Mouse (Mus musculus) thymus, adult 2 months (tissue): ENCODE data around the gene Ces3b. TPM values are rescaled to one million over a fixed set of nuclear protein-coding genes. Genes with fewer than 3 reads are reported as not detected.

Source experiments
- DNase-seq: peaks from one replicate; pipeline ENCODE4 v3.0.0; 2021
- H3K27ac ChIP-seq: fragments of 200-500 bp; 2 replicates; pipeline ENCODE4 v1.5.1; 2012; ENCODE audit warnings: low read length, control low read depth; ENCODE audit not compliant: control insufficient read depth, insufficient read depth
- H3K27me3 ChIP-seq: fragments of 200-500 bp; 2 replicates; pipeline ENCODE4 v1.6.1; 2012; ENCODE audit warnings: mild to moderate bottlenecking, low read length, moderate library complexity, mixed read lengths; ENCODE audit not compliant: control insufficient read depth, insufficient read depth
- H3K36me3 ChIP-seq: fragments of 200-500 bp; 2 replicates; pipeline ENCODE4 v1.6.1; 2012; ENCODE audit warnings: mild to moderate bottlenecking, low read length, moderate library complexity; ENCODE audit not compliant: control insufficient read depth, insufficient read depth
- H3K4me1 ChIP-seq: fragments of 200-500 bp; replicated peaks from 2 replicates; pipeline ENCODE4 v1.6.1; 2012; ENCODE audit warnings: low read length; ENCODE audit not compliant: control insufficient read depth, insufficient read depth
- H3K4me3 ChIP-seq: fragments of 200-500 bp; 2 replicates; pipeline ENCODE4 v1.5.1; 2012; ENCODE audit warnings: mild to moderate bottlenecking, low read length, control low read depth, moderate library complexity; ENCODE audit not compliant: control insufficient read depth, insufficient read depth
- POLR2A ChIP-seq: fragments of 200-500 bp; IDR thresholded peaks from 2 replicates; pipeline ENCODE4 v1.6.1; 2012; ENCODE audit warnings: mild to moderate bottlenecking, low read length, control low read depth, moderate library complexity; ENCODE audit not compliant: control insufficient read depth, poor library complexity, insufficient read depth; ENCODE audit errors: extremely low read depth
- WGBS: fragments of 180-500 bp; shearing (Covaris S2); methylation state at CpG from one replicate; pipeline ENCODE4 v1.1.7; 2018; 5-methylcytosine and 5-hydroxymethylcytosine counted together
- polyA plus RNA-seq: library from polyadenylated mRNA; depleted of rRNA; stranded (reverse); fragments of >200 nt; gene quantifications from 2 replicates; pipeline ENCODE4 v1.2.3, GENCODE M21; 2012; rRNA removed

Ces3b gene
- polyA plus RNA-seq, 1 experiment = 0.07 TPM

DNA sequence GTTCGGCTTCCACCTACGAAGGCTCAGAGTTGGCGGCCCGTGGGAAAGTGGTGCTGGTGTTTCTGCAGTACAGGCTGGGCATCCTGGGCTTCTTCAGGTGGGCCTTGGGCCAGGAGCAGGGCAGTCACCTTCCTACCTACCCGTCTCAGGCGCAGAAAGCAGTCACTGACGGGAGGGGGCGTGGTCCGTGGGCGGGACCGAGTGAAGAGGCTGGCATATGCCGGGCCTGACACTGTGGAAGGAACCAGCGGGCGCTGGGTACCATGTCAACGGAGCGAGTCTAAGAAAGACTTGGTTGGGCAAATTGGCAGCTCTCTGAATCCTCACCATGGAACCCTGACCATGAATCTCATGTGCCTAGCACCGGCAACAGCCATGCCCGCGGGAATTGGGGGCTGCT, 58.8 kb downstream of the Ces3b start:
- Histone ChIP-seq H3K4me1 (no peaks in the 10 kb centered on the region; the same call in 1 of the 2 replicates), H3K27me3 (no peaks in the 10 kb centered on the region), H3K27ac (no peak overlapping the region), H3K4me3 (no peak overlapping the region), H3K36me3 (no peaks in the 10 kb centered on the region)
- 36% methylated on average over 19 of the region's 19 CpGs for WGBS
- no peak for TF ChIP-seq POLR2A
- DNase-seq = no peak

Other genes with a start within 250 kb of the Ces3b start
- 3.7 and 4.1 TPM in 2 replicates for gene Ces2c, start 236.7 kb upstream of the Ces3b start, polyA plus RNA-seq
- gene Ces2e, start 157.5 kb upstream of the Ces3b start, polyA plus RNA-seq = 1.6 and 2.3 TPM in 2 replicates
- 3.2 and 4.9 TPM in 2 replicates for gene Ces2f, start 136.4 kb upstream of the Ces3b start, polyA plus RNA-seq
- 7.6 and 7.8 TPM in 2 replicates for gene Ces2g, start 122.0 kb upstream of the Ces3b start, polyA plus RNA-seq
- not detected in 2 replicates for gene Ces2h, start 82.9 kb upstream of the Ces3b start, polyA plus RNA-seq
- gene Ces3a, start 35.2 kb upstream of the Ces3b start, polyA plus RNA-seq = 0.13 and 1.2 TPM in 2 replicates
- gene Ces4a, start 48.0 kb downstream of the Ces3b start, polyA plus RNA-seq = 0.05 TPM in 1 of 2 replicates, not detected in the other
- gene Cbfb, start 86.9 kb downstream of the Ces3b start, polyA plus RNA-seq = 26.7 and 34.4 TPM in 2 replicates
- gene D230025D16Rik, start 141.4 kb downstream of the Ces3b start, polyA plus RNA-seq = 24.6 and 26.4 TPM in 2 replicates
- gene B3gnt9, start 171.4 kb downstream of the Ces3b start, polyA plus RNA-seq = 11.6 and 13.1 TPM in 2 replicates
- 40.1 and 40.4 TPM in 2 replicates for gene Tradd, start 180.9 kb downstream of the Ces3b start, polyA plus RNA-seq
- 27.8 and 30.4 TPM in 2 replicates for gene Fbxl8, start 180.9 kb downstream of the Ces3b start, polyA plus RNA-seq
- gene Hsf4, start 186.0 kb downstream of the Ces3b start, polyA plus RNA-seq = 2.9 and 3.3 TPM in 2 replicates
- gene Nol3, start 192.4 kb downstream of the Ces3b start, polyA plus RNA-seq = 3.5 and 4.0 TPM in 2 replicates
- gene 4931428F04Rik, start 206.1 kb downstream of the Ces3b start, polyA plus RNA-seq = 13.6 and 14.3 TPM in 2 replicates
- gene Exoc3l, start 212.3 kb downstream of the Ces3b start, polyA plus RNA-seq = 10.6 and 12.7 TPM in 2 replicates
- 474 and 475 TPM in 2 replicates for gene E2f4, start 213.9 kb downstream of the Ces3b start, polyA plus RNA-seq
- gene Elmo3, start 221.8 kb downstream of the Ces3b start, polyA plus RNA-seq = 28.9 and 39.1 TPM in 2 replicates
- 13.1 and 15.1 TPM in 2 replicates for gene Lrrc29, start 242.5 kb downstream of the Ces3b start, polyA plus RNA-seq
- 137 and 194 TPM in 2 replicates for gene Tmem208, start 242.6 kb downstream of the Ces3b start, polyA plus RNA-seq